Mouse (Mus musculus) cortical plate, adult 2 months (tissue): ENCODE data around the gene Auts2. TPM values are rescaled to one million over a fixed set of nuclear protein-coding genes. Genes with fewer than 3 reads are reported as not detected.

ENCODE experiments used
- H3K27ac ChIP-seq: fragments of 200-500 bp; 2 replicates; pipeline ENCODE4 v1.5.1; 2012; ENCODE audit warnings: low read length, control low read depth, inconsistent platforms; ENCODE audit not compliant: insufficient read depth
- H3K4me1 ChIP-seq: fragments of 200-500 bp; 2 replicates; pipeline ENCODE4 v1.6.1; 2011; ENCODE audit warnings: low read length; ENCODE audit not compliant: control insufficient read depth, insufficient read depth
- H3K4me3 ChIP-seq: fragments of 200-500 bp; 2 replicates; pipeline ENCODE4 v1.5.1; 2011; ENCODE audit warnings: mild to moderate bottlenecking, low read length, control low read depth; ENCODE audit not compliant: insufficient read depth
- CTCF ChIP-seq: fragments of 200-500 bp; IDR thresholded peaks from 2 replicates; pipeline ENCODE4 v1.5.1; 2011; ENCODE audit warnings: mild to moderate bottlenecking, control low read depth, low read length; ENCODE audit not compliant: insufficient read depth; ENCODE audit errors: extremely low read depth
- POLR2A ChIP-seq: fragments of 200-500 bp; IDR thresholded peaks from 2 replicates; pipeline ENCODE4 v1.6.1; 2011; ENCODE audit warnings: mild to moderate bottlenecking, low read length, control low read depth; ENCODE audit not compliant: insufficient read depth; ENCODE audit errors: extremely low read depth
- polyA plus RNA-seq: library from polyadenylated mRNA; depleted of rRNA; stranded (reverse); fragments of >200 nt; gene quantifications from 2 replicates; pipeline ENCODE4 v1.2.3, GENCODE M21; 2012

Auts2 gene
- polyA plus RNA-seq, 1 experiment = 29.7 TPM

DNA sequence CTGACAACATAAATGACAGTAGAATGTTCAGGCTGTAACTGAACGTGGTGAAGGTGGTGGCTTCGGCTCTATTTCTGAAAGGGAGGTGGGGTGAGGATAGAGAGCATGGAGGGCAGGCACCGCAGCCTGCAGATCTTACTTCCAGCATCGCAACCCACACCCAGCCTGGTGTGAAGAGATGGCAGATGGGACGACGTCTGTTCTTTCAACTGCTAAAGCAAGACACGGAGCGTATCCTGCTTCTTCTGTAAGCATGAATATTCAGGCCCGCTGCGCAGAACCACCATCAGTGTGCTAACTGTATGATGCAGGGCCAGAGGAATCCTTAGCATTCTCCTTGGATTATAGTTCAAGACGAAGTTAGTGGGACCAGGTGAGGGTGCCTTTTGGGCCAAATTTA lies 513.5 kb downstream of the Auts2 start:
- Histone ChIP-seq H3K4me3 (no peak overlapping the region), H3K27ac (no peak overlapping the region), H3K4me1 (peaks cover 3% of the 10 kb centered on the region; the same call in 1 of the 2 replicates)
- TF ChIP-seq CTCF (no peak), POLR2A (no peak)

DNA sequence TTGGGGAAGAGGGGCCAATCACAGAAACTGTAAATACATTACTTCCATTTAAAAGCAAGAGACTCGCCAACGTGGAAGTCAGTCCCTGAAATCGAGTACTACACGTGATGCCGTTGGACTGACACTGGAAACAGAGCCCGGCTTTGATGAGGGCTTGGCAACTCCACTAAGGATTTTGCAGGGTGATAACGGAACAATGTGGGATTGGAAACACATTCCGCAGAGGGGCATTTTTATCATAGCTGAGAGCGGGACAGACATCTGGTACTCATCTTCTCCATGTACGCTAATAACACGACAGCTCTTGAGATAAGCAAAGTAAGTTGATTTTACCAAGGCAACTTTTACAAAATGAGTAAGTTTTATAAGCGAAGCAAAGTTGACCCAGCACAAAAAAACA lies 514.1 kb downstream of the Auts2 start:
- no peak for TF ChIP-seq CTCF
- TF ChIP-seq POLR2A = no peak
- H3K4me3 ChIP-seq = no peak overlapping the region
- no peak overlapping the region for H3K27ac ChIP-seq
- peaks cover 3% of the 10 kb centered on the region; the same call in 1 of the 2 replicates for H3K4me1 ChIP-seq

DNA sequence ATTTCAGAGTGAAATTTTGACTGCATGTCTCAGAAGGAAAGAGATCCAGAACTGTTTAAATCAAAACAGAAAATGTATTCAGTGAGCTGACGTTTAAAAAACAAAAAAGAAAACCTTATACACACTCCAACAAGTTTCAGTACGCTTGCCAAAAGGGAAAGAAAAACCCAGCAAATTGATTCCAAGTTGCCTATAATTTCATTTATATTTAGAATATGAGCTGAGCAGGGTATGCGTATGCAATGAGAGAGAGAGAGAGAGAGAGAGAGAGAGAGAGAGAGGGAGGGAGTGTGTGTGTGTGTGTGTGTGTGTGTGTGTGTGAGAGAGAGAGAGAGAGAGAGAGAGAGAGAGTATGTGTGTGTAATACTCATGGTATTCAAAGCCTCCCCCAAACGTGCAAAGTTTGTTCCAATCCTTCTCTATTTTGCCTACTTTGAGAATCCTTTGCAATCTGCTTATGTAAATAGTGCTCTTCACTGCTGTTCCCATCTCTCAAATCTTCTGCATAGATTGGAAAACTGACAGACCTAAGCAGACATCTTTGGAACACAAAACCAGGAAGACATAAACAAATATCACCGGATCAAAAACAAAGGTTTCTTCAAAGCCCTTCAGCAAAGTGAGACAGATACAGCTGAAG lies 515.2 kb downstream of the Auts2 start:
- Histone ChIP-seq H3K27ac (no peak overlapping the region), H3K4me3 (no peak overlapping the region), H3K4me1 (peaks cover 3% of the 10 kb centered on the region; the same call in 1 of the 2 replicates)
- TF ChIP-seq CTCF = no peak
- no peak for TF ChIP-seq POLR2A

DNA sequence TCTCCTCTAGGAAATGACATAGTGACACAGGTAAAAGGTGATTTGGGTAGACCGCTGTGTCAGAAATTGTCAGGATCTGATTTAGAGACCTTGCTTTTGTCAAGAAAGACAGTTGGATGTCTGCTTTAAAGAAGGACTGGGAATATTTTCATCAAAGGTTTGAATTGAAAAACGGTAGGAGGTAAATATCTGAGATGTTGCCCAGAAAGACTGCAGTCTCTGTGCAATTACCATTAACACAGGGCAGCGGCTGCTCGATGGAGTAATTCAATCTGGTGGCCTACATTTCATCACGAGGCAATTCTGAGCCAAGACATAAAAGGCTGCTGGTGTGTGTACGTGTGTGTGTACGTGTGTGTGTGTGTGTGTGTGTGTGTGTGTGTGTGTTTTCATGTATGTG lies 529.8 kb downstream of the Auts2 start:
- Histone ChIP-seq H3K4me3 (no peak overlapping the region), H3K27ac (no peak overlapping the region)
- TF ChIP-seq CTCF = no peak
- TF ChIP-seq POLR2A = no peak

DNA sequence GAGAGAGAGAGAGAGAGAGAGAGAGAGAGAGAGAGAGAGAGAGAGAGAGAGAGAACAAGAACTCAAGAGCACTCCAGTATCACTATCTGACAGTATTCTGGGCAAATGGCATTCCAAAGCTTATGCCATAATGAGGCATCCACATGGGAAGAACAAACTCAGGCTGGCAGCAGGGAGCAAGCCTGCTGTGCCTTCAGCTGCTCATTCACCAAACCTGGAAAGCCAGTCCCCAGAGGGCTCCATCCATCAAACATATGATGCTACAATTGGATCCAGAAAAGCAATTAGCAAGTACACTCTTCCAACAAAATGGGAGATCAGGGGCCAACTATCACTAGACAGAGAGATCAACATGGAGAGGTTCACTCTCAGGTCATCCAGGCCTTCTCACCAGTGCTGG lies 531.3 kb downstream of the Auts2 start:
- Histone ChIP-seq H3K4me1 (no peaks in the 10 kb centered on the region), H3K4me3 (no peak overlapping the region), H3K27ac (no peak overlapping the region)
- TF ChIP-seq CTCF (no peak), POLR2A (no peak)

More for the DNA sequence above, 529.8 kb downstream of the Auts2 start:
- H3K4me1 ChIP-seq = no peaks in the 10 kb centered on the region

- no peak for TF ChIP-seq CTCF
- no peak for TF ChIP-seq POLR2A
- Histone ChIP-seq H3K4me1 (no peaks in the 10 kb centered on the region), H3K4me3 (no peak overlapping the region), H3K27ac (no peak overlapping the region)
Observed at GRCm38 (mm10) chr5:132008703-132009222, 534.4 kb downstream of the Auts2 start.

- Histone ChIP-seq H3K4me1 (no peaks in the 10 kb centered on the region), H3K27ac (no peak overlapping the region), H3K4me3 (no peak overlapping the region)
- TF ChIP-seq POLR2A = no peak
- TF ChIP-seq CTCF = no peak
Observed at GRCm38 (mm10) chr5:132007907-132008306, 535.2 kb downstream of the Auts2 start.

GRCm38 (mm10) chr5:131992681-131993211 lies 550.4 kb downstream of the Auts2 start:
- Histone ChIP-seq H3K4me3 (no peak overlapping the region), H3K4me1 (peaks cover 1% of the 10 kb centered on the region; the same call in 1 of the 2 replicates), H3K27ac (no peak overlapping the region)
- no peak for TF ChIP-seq POLR2A
- TF ChIP-seq CTCF = no peak

GRCm38 (mm10) chr5:131992268-131992667 lies 550.9 kb downstream of the Auts2 start:
- Histone ChIP-seq H3K4me1 (peaks cover 1% of the 10 kb centered on the region; the same call in 1 of the 2 replicates), H3K27ac (no peak overlapping the region), H3K4me3 (no peak overlapping the region)
- TF ChIP-seq CTCF (no peak), POLR2A (no peak)

- TF ChIP-seq CTCF (no peak), POLR2A (no peak)
- no peak overlapping the region for H3K27ac ChIP-seq
- no peak overlapping the region for H3K4me3 ChIP-seq
- peaks cover 1% of the 10 kb centered on the region; the same call in 1 of the 2 replicates for H3K4me1 ChIP-seq
Observed at GRCm38 (mm10) chr5:131990532-131990931, 552.6 kb downstream of the Auts2 start.
